Comparison of ENCODE assay signal across 20 mouse cellular contexts in genomic region chr7:36462422-36462833, GRCm38 (mm10).
DNase-seq lines count a peak whose midpoint lies in the region; ATAC-seq and TF ChIP-seq lines count a peak whose summit lies in the region.
"Had no signal": no experiment of that assay in that cellular context is flagged by ENCODE, and none has a peak within 500 bp of the region (broad histone marks: within the 10 kb centered on the region; RNA-seq: fewer than 3 reads in every experiment).

No protein-coding gene starts in this region.

- H3K4me3 ChIP-seq in intestine, embryonic 14.5 days (ENCODE audit: low read depth, low read length): no peak overlapping the region
- no peak overlapping the region for H3K4me3 ChIP-seq in intestine, embryonic 16.5 days (ENCODE audit: low read length)
- H3K4me3 ChIP-seq in lung, embryonic 14.5 days (ENCODE audit: low read depth, low read length): no peak overlapping the region
- H3K4me3 ChIP-seq in embryonic facial prominence, embryonic 10.5 days: no peak overlapping the region
- H3K4me3 ChIP-seq: embryonic facial prominence, embryonic 12.5 days; hindbrain, embryonic 12.5 days; liver, embryonic 15.5 days; megakaryocyte, embryonic 14.5 days; neural tube, embryonic 12.5 days had no signal

- no peak overlapping the region for H3K9ac ChIP-seq in intestine, embryonic 14.5 days (ENCODE audit: low read length)
- no peak overlapping the region for H3K9ac ChIP-seq in intestine, embryonic 16.5 days (ENCODE audit: low read depth, low read length)
- no peak overlapping the region for H3K9ac ChIP-seq in lung, embryonic 14.5 days
- H3K9ac ChIP-seq: embryonic facial prominence, embryonic 12.5 days; forebrain, postnatal 0 days; hindbrain, embryonic 12.5 days; liver, embryonic 15.5 days; neural tube, embryonic 12.5 days had no signal

- DNase-seq in intestine, embryonic 14.5 days (ENCODE audit: low spot score): no peak
- DNase-seq in kidney, postnatal 4 days: peak; percentile 26 to 33
- DNase-seq in kidney, adult 18-20 months: no peak
- peak; percentile 85 for DNase-seq in lung, embryonic 14.5 days
- peak; percentile 44 for DNase-seq in lung, postnatal 14 days
- DNase-seq in right cerebral cortex, postnatal 14 days: no peak
- DNase-seq in embryonic facial prominence, embryonic 10.5 days (ENCODE audit: low spot score): no peak
- DNase-seq: adrenal gland, postnatal 10 days; cerebellum, adult 18-20 months; cerebellum, postnatal 14 days; forebrain, postnatal 0 days; gastrocnemius, postnatal 25 days; layer of hippocampus, adult 9-11 months; midbrain, embryonic 14.5 days had no signal

- no peaks in the 10 kb centered on the region for H3K36me3 ChIP-seq in intestine, embryonic 14.5 days (ENCODE audit: control insufficient read depth, insufficient read depth, low read length)
- no peaks in the 10 kb centered on the region for H3K36me3 ChIP-seq in intestine, embryonic 16.5 days (ENCODE audit: control insufficient read depth, insufficient read depth, low read length)
- H3K36me3 ChIP-seq in lung, embryonic 14.5 days (ENCODE audit: insufficient read depth): no peaks in the 10 kb centered on the region
- no peaks in the 10 kb centered on the region for H3K36me3 ChIP-seq in embryonic facial prominence, embryonic 10.5 days (replicated peaks)
- H3K36me3 ChIP-seq: embryonic facial prominence, embryonic 12.5 days; hindbrain, embryonic 12.5 days; liver, embryonic 15.5 days; neural tube, embryonic 12.5 days had no signal

- no peaks in the 10 kb centered on the region; the same call in 1 of the 2 replicates for H3K4me1 ChIP-seq in intestine, embryonic 14.5 days (replicated peaks; ENCODE audit: control insufficient read depth, insufficient read depth, low read length)
- H3K4me1 ChIP-seq in intestine, embryonic 16.5 days (ENCODE audit: control insufficient read depth, insufficient read depth, low read length): 0 out of 2 replicates have a peak, but pooled peaks cover 2% of the 10 kb centered on the region
- H3K4me1 ChIP-seq in lung, embryonic 14.5 days (ENCODE audit: insufficient read depth): no peaks in the 10 kb centered on the region
- H3K4me1 ChIP-seq in embryonic facial prominence, embryonic 10.5 days: no peaks in the 10 kb centered on the region
- H3K4me1 ChIP-seq: embryonic facial prominence, embryonic 12.5 days; hindbrain, embryonic 12.5 days; liver, embryonic 15.5 days; megakaryocyte, embryonic 14.5 days; neural tube, embryonic 12.5 days had no signal

- H3K27me3 ChIP-seq in intestine, embryonic 14.5 days (replicated peaks; ENCODE audit: control insufficient read depth, insufficient read depth, low read length): no peaks in the 10 kb centered on the region
- H3K27me3 ChIP-seq in intestine, embryonic 16.5 days (replicated peaks; ENCODE audit: control insufficient read depth, insufficient read depth, low read length): no peaks in the 10 kb centered on the region
- H3K27me3 ChIP-seq in lung, embryonic 14.5 days (ENCODE audit: insufficient read depth, low read length): no peaks in the 10 kb centered on the region
- H3K27me3 ChIP-seq in embryonic facial prominence, embryonic 10.5 days (replicated peaks; ENCODE audit: low read depth, poor library complexity, severe bottlenecking): no peaks in the 10 kb centered on the region
- H3K27me3 ChIP-seq: embryonic facial prominence, embryonic 12.5 days; hindbrain, embryonic 12.5 days; liver, embryonic 15.5 days; megakaryocyte, embryonic 14.5 days; neural tube, embryonic 12.5 days had no signal

- peak overlapping the region; percentile 11; the same call in 1 of the 2 replicates for H3K27ac ChIP-seq in intestine, embryonic 14.5 days (ENCODE audit: low read depth)
- H3K27ac ChIP-seq in intestine, embryonic 16.5 days (ENCODE audit: low read length): no peak overlapping the region
- no peak overlapping the region for H3K27ac ChIP-seq in lung, embryonic 14.5 days (ENCODE audit: low read depth)
- H3K27ac ChIP-seq in embryonic facial prominence, embryonic 10.5 days (replicated peaks): no peak overlapping the region
- H3K27ac ChIP-seq: embryonic facial prominence, embryonic 12.5 days; hindbrain, embryonic 12.5 days; liver, embryonic 15.5 days; neural tube, embryonic 12.5 days had no signal

- WGBS in intestine, embryonic 14.5 days: 31% methylated on average over 5 of the region's 5 CpGs
- whole genome bisulfite sequencing in intestine, embryonic 16.5 days: 49% methylated on average over 5 of the region's 5 CpGs
- WGBS in lung, embryonic 14.5 days: 38% methylated on average over 5 of the region's 5 CpGs
- 90% methylated on average over 5 of the region's 5 CpGs for WGBS in embryonic facial prominence, embryonic 10.5 days

- TF ChIP-seq CTCF in lung, embryonic 14.5 days (IDR thresholded peaks at IDR 0.05; ENCODE audit: low read depth): no peak

- H3K4me2 ChIP-seq in intestine, embryonic 14.5 days (ENCODE audit: low read length): no peak overlapping the region
- H3K4me2 ChIP-seq in intestine, embryonic 16.5 days (ENCODE audit: low read depth, low read length): no peak overlapping the region
- no peak overlapping the region for H3K4me2 ChIP-seq in lung, embryonic 14.5 days
- H3K4me2 ChIP-seq: embryonic facial prominence, embryonic 12.5 days; hindbrain, embryonic 12.5 days; liver, embryonic 15.5 days; neural tube, embryonic 12.5 days had no signal

- no peak for ATAC-seq in intestine, embryonic 14.5 days (replicated peaks; ENCODE audit: low FRiP score, low TSS enrichment, low read depth)
- ATAC-seq in intestine, embryonic 16.5 days: no peak
- ATAC-seq in lung, embryonic 14.5 days (ENCODE audit: insufficient read depth): peak; percentile 80
- ATAC-seq: forebrain, postnatal 0 days had no signal

- no peaks in the 10 kb centered on the region for H3K9me3 ChIP-seq in intestine, embryonic 14.5 days (ENCODE audit: control insufficient read depth, low read length)
- no peaks in the 10 kb centered on the region for H3K9me3 ChIP-seq in intestine, embryonic 16.5 days (ENCODE audit: control insufficient read depth, low read length)
- no peaks in the 10 kb centered on the region for H3K9me3 ChIP-seq in lung, embryonic 14.5 days (ENCODE audit: low read depth, low read length)
- no peaks in the 10 kb centered on the region for H3K9me3 ChIP-seq in embryonic facial prominence, embryonic 10.5 days
- H3K9me3 ChIP-seq: embryonic facial prominence, embryonic 12.5 days; hindbrain, embryonic 12.5 days; liver, embryonic 15.5 days; neural tube, embryonic 12.5 days had no signal

Comparison
In these comparisons a context has a peak if more than half of its experiments do, and no peak if none do; other contexts are left out.
1. DNase-seq: peak in kidney, postnatal 4 days (2 of 2), lung, embryonic 14.5 days (single experiment) and lung, postnatal 14 days (single experiment); none in intestine, embryonic 14.5 days (single experiment), kidney, adult 18-20 months (single experiment), right cerebral cortex, postnatal 14 days (single experiment) and embryonic facial prominence, embryonic 10.5 days (single experiment).